Mouse (Mus musculus): Measurements from ENCODE around the gene Lrrc29. TPM values are rescaled to one million over a fixed set of nuclear protein-coding genes. Genes with fewer than 3 reads are reported as not detected.

Gene Lrrc29
- polyA plus RNA-seq (2014; fragmentation: Nextera tagmentation; extraction: Ambion mirVana): 2.0 TPM in 2 replicates

- H3K4me1 ChIP-seq (replicated peaks; ENCODE audit: control insufficient read depth, insufficient read depth, low read length): peaks cover 7% of the 10 kb centered on the region; the same call in 1 of the 2 replicates
- ATAC-seq (replicated peaks; ENCODE audit: low FRiP score) (peak; percentile 94), DNase-seq (ENCODE audit: low spot score) (peak; percentile 97)
- H3K4me3 ChIP-seq (ENCODE audit: low read depth, low read length): peak within 1 kb of the TSS; percentile 78
- 1% methylated on average over 36 of the region's 36 CpGs for WGBS
- peak within 1 kb of the TSS; percentile 55; the same call in 1 of the 2 replicates for H3K27ac ChIP-seq (ENCODE audit: low read depth, low read length)
- no peaks in the 10 kb centered on the region for H3K27me3 ChIP-seq (ENCODE audit: control insufficient read depth, insufficient read depth, low read length)
- peaks cover 2% of the 10 kb centered on the region for H3K36me3 ChIP-seq (ENCODE audit: control insufficient read depth, insufficient read depth, low read length)
- H3K4me2 ChIP-seq (ENCODE audit: low read depth, low read length, severe bottlenecking): peak within 1 kb of the TSS; percentile 73
- H3K9me3 ChIP-seq (ENCODE audit: control insufficient read depth, low read length): no peaks in the 10 kb centered on the region
- H3K9ac ChIP-seq (ENCODE audit: low read length): peak within 1 kb of the TSS; percentile 75
These were observed at the start of gene Lrrc29, which contains the start of gene Tmem208 for GRCm38 (mm10) chr8:105326141-105326672. Gene Lrrc29 (minus strand): TSS chr8:105326278. Gene Tmem208 (plus strand): TSS chr8:105326354.

- Histone ChIP-seq H3K4me3 (ENCODE audit: low read depth, low read length) (0 out of 2 replicates have a peak overlapping the region, but pooled peaks have one; percentile 7), H3K36me3 (ENCODE audit: control insufficient read depth, insufficient read depth, low read length) (no peaks in the 10 kb centered on the region)
- WGBS: 24% methylated on average over 33 of the region's 33 CpGs
These were observed 48.5 kb upstream of the Lrrc29 start for GRCm38 (mm10) chr8:105374513-105374966.

GRCm38 (mm10) chr8:105373032-105373431 lies 47.0 kb upstream of the Lrrc29 start, which contains the start of gene Plekhg4:
Gene Plekhg4 (plus strand): TSS chr8:105373274.
- DNase-seq (ENCODE audit: low spot score): no peak
- no peak for ATAC-seq (replicated peaks; ENCODE audit: low FRiP score)
- H3K27ac ChIP-seq (ENCODE audit: low read depth, low read length): no peak within 1 kb of the TSS
- H3K27me3 ChIP-seq (ENCODE audit: control insufficient read depth, insufficient read depth, low read length): no peaks in the 10 kb centered on the region
- H3K4me2 ChIP-seq (ENCODE audit: low read depth, low read length, severe bottlenecking): no peak within 1 kb of the TSS; the same call in 1 of the 2 replicates
- WGBS: 59% methylated on average over 2 of the region's 2 CpGs
- no peaks in the 10 kb centered on the region for H3K9me3 ChIP-seq (ENCODE audit: control insufficient read depth, low read length)
- H3K4me1 ChIP-seq (replicated peaks; ENCODE audit: control insufficient read depth, insufficient read depth, low read length): peaks cover 4% of the 10 kb centered on the region; the same call in 1 of the 2 replicates
- no peak within 1 kb of the TSS for H3K9ac ChIP-seq (ENCODE audit: low read length)
- H3K4me3 ChIP-seq (ENCODE audit: low read depth, low read length): no peak within 1 kb of the TSS
- H3K36me3 ChIP-seq (ENCODE audit: control insufficient read depth, insufficient read depth, low read length): no peaks in the 10 kb centered on the region

More at GRCm38 (mm10) chr8:105374513-105374966, 48.5 kb upstream of the Lrrc29 start:
- no peaks in the 10 kb centered on the region for H3K9me3 ChIP-seq (ENCODE audit: control insufficient read depth, low read length)
- H3K27ac ChIP-seq (ENCODE audit: low read depth, low read length): no peak overlapping the region
- no peak; the same call in 1 of the 2 replicates for ATAC-seq (replicated peaks; ENCODE audit: low FRiP score)
- H3K27me3 ChIP-seq (ENCODE audit: control insufficient read depth, insufficient read depth, low read length): no peaks in the 10 kb centered on the region
- no peak overlapping the region; the same call in 1 of the 2 replicates for H3K9ac ChIP-seq (ENCODE audit: low read length)
- H3K4me2 ChIP-seq (ENCODE audit: low read depth, low read length, severe bottlenecking): peak overlapping the region; percentile 49
- DNase-seq (ENCODE audit: low spot score): peak; percentile 69
- peaks cover 4% of the 10 kb centered on the region; the same call in 1 of the 2 replicates for H3K4me1 ChIP-seq (replicated peaks; ENCODE audit: control insufficient read depth, insufficient read depth, low read length)

GRCm38 (mm10) chr8:105372473-105372872 lies 46.4 kb upstream of the Lrrc29 start:
- no peak for DNase-seq (ENCODE audit: low spot score)
- ATAC-seq (replicated peaks; ENCODE audit: low FRiP score): no peak
- 77% methylated on average over 9 of the region's 9 CpGs for WGBS

GRCm38 (mm10) chr8:105367107-105367506 lies 41.0 kb upstream of the Lrrc29 start:
- H3K36me3 ChIP-seq (ENCODE audit: control insufficient read depth, insufficient read depth, low read length): no peaks in the 10 kb centered on the region; the same call in 1 of the 2 replicates

More at GRCm38 (mm10) chr8:105372473-105372872, 46.4 kb upstream of the Lrrc29 start:
- H3K27me3 ChIP-seq (ENCODE audit: control insufficient read depth, insufficient read depth, low read length): no peaks in the 10 kb centered on the region
- peaks cover 4% of the 10 kb centered on the region; the same call in 1 of the 2 replicates for H3K4me1 ChIP-seq (replicated peaks; ENCODE audit: control insufficient read depth, insufficient read depth, low read length)
- H3K9ac ChIP-seq (ENCODE audit: low read length): no peak overlapping the region
- no peak overlapping the region for H3K27ac ChIP-seq (ENCODE audit: low read depth, low read length)
- no peak overlapping the region for H3K4me2 ChIP-seq (ENCODE audit: low read depth, low read length, severe bottlenecking)
- no peaks in the 10 kb centered on the region for H3K36me3 ChIP-seq (ENCODE audit: control insufficient read depth, insufficient read depth, low read length)
- H3K4me3 ChIP-seq (ENCODE audit: low read depth, low read length): no peak overlapping the region
- no peaks in the 10 kb centered on the region for H3K9me3 ChIP-seq (ENCODE audit: control insufficient read depth, low read length)

GRCm38 (mm10) chr8:105361751-105362702 lies 35.9 kb upstream of the Lrrc29 start:
- Histone ChIP-seq H3K36me3 (ENCODE audit: control insufficient read depth, insufficient read depth, low read length) (no peaks in the 10 kb centered on the region; the same call in 1 of the 2 replicates), H3K9me3 (ENCODE audit: control insufficient read depth, low read length) (no peaks in the 10 kb centered on the region), H3K9ac (ENCODE audit: low read length) (no peak overlapping the region), H3K4me2 (ENCODE audit: low read depth, low read length, severe bottlenecking) (no peak overlapping the region), H3K27me3 (ENCODE audit: control insufficient read depth, insufficient read depth, low read length) (no peaks in the 10 kb centered on the region), H3K4me1 (replicated peaks; ENCODE audit: control insufficient read depth, insufficient read depth, low read length) (no peaks in the 10 kb centered on the region), H3K27ac (ENCODE audit: low read depth, low read length) (no peak overlapping the region), H3K4me3 (ENCODE audit: low read depth, low read length) (no peak overlapping the region)
- DNase-seq (ENCODE audit: low spot score) (no peak), ATAC-seq (replicated peaks; ENCODE audit: low FRiP score) (no peak)
- 85% methylated on average over 12 of the region's 12 CpGs for WGBS

More at GRCm38 (mm10) chr8:105367107-105367506, 41.0 kb upstream of the Lrrc29 start:
- ATAC-seq (replicated peaks; ENCODE audit: low FRiP score) (no peak), DNase-seq (ENCODE audit: low spot score) (no peak)
- Histone ChIP-seq H3K4me2 (ENCODE audit: low read depth, low read length, severe bottlenecking) (no peak overlapping the region), H3K4me3 (ENCODE audit: low read depth, low read length) (no peak overlapping the region), H3K4me1 (replicated peaks; ENCODE audit: control insufficient read depth, insufficient read depth, low read length) (no peaks in the 10 kb centered on the region), H3K9me3 (ENCODE audit: control insufficient read depth, low read length) (no peaks in the 10 kb centered on the region), H3K9ac (ENCODE audit: low read length) (no peak overlapping the region), H3K27me3 (ENCODE audit: control insufficient read depth, insufficient read depth, low read length) (no peaks in the 10 kb centered on the region), H3K27ac (ENCODE audit: low read depth, low read length) (no peak overlapping the region)
- 74% methylated on average over 2 of the region's 2 CpGs for WGBS

GRCm38 (mm10) chr8:105359646-105360045 lies 33.6 kb upstream of the Lrrc29 start:
- no peaks in the 10 kb centered on the region for H3K4me1 ChIP-seq (replicated peaks; ENCODE audit: control insufficient read depth, insufficient read depth, low read length)
- H3K27ac ChIP-seq (ENCODE audit: low read depth, low read length): no peak overlapping the region
- no peak overlapping the region for H3K4me2 ChIP-seq (ENCODE audit: low read depth, low read length, severe bottlenecking)
- no peak for DNase-seq (ENCODE audit: low spot score)
- 42% methylated on average over 4 of the region's 4 CpGs for WGBS
- H3K9ac ChIP-seq (ENCODE audit: low read length): no peak overlapping the region
- no peak for ATAC-seq (replicated peaks; ENCODE audit: low FRiP score)
- no peaks in the 10 kb centered on the region for H3K9me3 ChIP-seq (ENCODE audit: control insufficient read depth, low read length)
- H3K36me3 ChIP-seq (ENCODE audit: control insufficient read depth, insufficient read depth, low read length): no peaks in the 10 kb centered on the region; the same call in 1 of the 2 replicates
- H3K4me3 ChIP-seq (ENCODE audit: low read depth, low read length): no peak overlapping the region
- H3K27me3 ChIP-seq (ENCODE audit: control insufficient read depth, insufficient read depth, low read length): no peaks in the 10 kb centered on the region

GRCm38 (mm10) chr8:105359208-105359607 lies 33.1 kb upstream of the Lrrc29 start:
- DNase-seq (ENCODE audit: low spot score): no peak
- no peak overlapping the region for H3K4me2 ChIP-seq (ENCODE audit: low read depth, low read length, severe bottlenecking)
- no peak overlapping the region for H3K4me3 ChIP-seq (ENCODE audit: low read depth, low read length)
- no peaks in the 10 kb centered on the region for H3K9me3 ChIP-seq (ENCODE audit: control insufficient read depth, low read length)
- no peak overlapping the region for H3K9ac ChIP-seq (ENCODE audit: low read length)
- no peak overlapping the region for H3K27ac ChIP-seq (ENCODE audit: low read depth, low read length)
- ATAC-seq (replicated peaks; ENCODE audit: low FRiP score): no peak
- no peaks in the 10 kb centered on the region; the same call in 1 of the 2 replicates for H3K36me3 ChIP-seq (ENCODE audit: control insufficient read depth, insufficient read depth, low read length)
- no peaks in the 10 kb centered on the region for H3K4me1 ChIP-seq (replicated peaks; ENCODE audit: control insufficient read depth, insufficient read depth, low read length)
- WGBS: 74% methylated on average over 15 of the region's 15 CpGs
- no peaks in the 10 kb centered on the region for H3K27me3 ChIP-seq (ENCODE audit: control insufficient read depth, insufficient read depth, low read length)
